20 mouse cellular contexts compared by ENCODE assay signal in genomic region chr15:62150296-62150695, GRCm38 (mm10).
DNase-seq lines count a peak whose midpoint lies in the region; ATAC-seq and TF ChIP-seq lines count a peak whose summit lies in the region.
"Had no signal": no experiment of that assay in that cellular context is flagged by ENCODE, and none has a peak within 500 bp of the region (broad histone marks: within the 10 kb centered on the region; RNA-seq: fewer than 3 reads in every experiment).

No protein-coding gene starts in this region.

- H3K79me2 ChIP-seq in MEL (ENCODE audit: control insufficient read depth, insufficient read depth, low read length, poor library complexity): peaks cover 67% of the 10 kb centered on the region

- H3K4me3 ChIP-seq in hindbrain, embryonic 16.5 days (ENCODE audit: low read length): no peak overlapping the region
- no peak overlapping the region for H3K4me3 ChIP-seq in hindbrain, embryonic 12.5 days
- no peak overlapping the region for H3K4me3 ChIP-seq in liver, embryonic 11.5 days (ENCODE audit: low read depth, low read length)
- H3K4me3 ChIP-seq in liver, postnatal 0 days (ENCODE audit: low read depth, low read length): no peak overlapping the region
- no peak overlapping the region for H3K4me3 ChIP-seq in MEL (ENCODE audit: control insufficient read depth in 1 of 2, insufficient read depth in 1 of 2, low read depth in 2 of 2, low read length in 2 of 2)
- H3K4me3 ChIP-seq in liver, embryonic 13.5 days (replicated peaks): no peak overlapping the region
- H3K4me3 ChIP-seq: embryonic facial prominence, embryonic 15.5 days; erythroblast, embryonic 14.5 days; forebrain, embryonic 10.5 days; gastrocnemius, adult 2 months; heart, embryonic 13.5 days; hindbrain, embryonic 13.5 days had no signal

- H3K4me1 ChIP-seq in hindbrain, embryonic 16.5 days (ENCODE audit: control insufficient read depth, insufficient read depth, low read depth, low read length): no peaks in the 10 kb centered on the region; the same call in 1 of the 2 replicates
- peaks cover 7% of the 10 kb centered on the region for H3K4me1 ChIP-seq in hindbrain, embryonic 12.5 days
- H3K4me1 ChIP-seq in liver, embryonic 11.5 days (replicated peaks; ENCODE audit: control insufficient read depth, insufficient read depth, low read length): peaks cover 63% of the 10 kb centered on the region
- peaks cover 30% of the 10 kb centered on the region for H3K4me1 ChIP-seq in liver, postnatal 0 days (ENCODE audit: insufficient read depth)
- peaks cover 33 to 76% of the 10 kb centered on the region in 2 experiments for H3K4me1 ChIP-seq in MEL (ENCODE audit: control insufficient read depth in 1 of 2, insufficient read depth in 2 of 2, low read length in 2 of 2)
- H3K4me1 ChIP-seq in liver, embryonic 13.5 days (replicated peaks): peaks cover 92% of the 10 kb centered on the region

- DNase-seq in liver, embryonic 11.5 days (ENCODE audit: low spot score): no peak
- DNase-seq in liver, postnatal 0 days: no peak
- DNase-seq in MEL (ENCODE audit: low read depth, low spot score): no peak
- no peak for DNase-seq in liver, embryonic 13.5 days
- no peak for DNase-seq in ovary, postnatal 14 days (ENCODE audit: low spot score)
- DNase-seq: adrenal gland, adult 8-10 months; cerebellum, adult 8-10 months; embryo, embryonic 11 days; gastrocnemius, adult 2 months; gastrocnemius, postnatal 25 days; heart, postnatal 36 days had no signal

- no peak for TF ChIP-seq RAD21 in MEL (IDR thresholded peaks at IDR 0.05; ENCODE audit: low read depth, low read length)

- H3K36me3 ChIP-seq in hindbrain, embryonic 16.5 days (ENCODE audit: control insufficient read depth, insufficient read depth, low read length): no peaks in the 10 kb centered on the region
- H3K36me3 ChIP-seq in hindbrain, embryonic 12.5 days: no peaks in the 10 kb centered on the region
- no peaks in the 10 kb centered on the region for H3K36me3 ChIP-seq in liver, embryonic 11.5 days (ENCODE audit: control insufficient read depth, insufficient read depth, low read length)
- no peaks in the 10 kb centered on the region for H3K36me3 ChIP-seq in liver, postnatal 0 days (replicated peaks; ENCODE audit: insufficient read depth, low read length)
- H3K36me3 ChIP-seq in MEL (ENCODE audit: control insufficient read depth in 1 of 2, insufficient read depth in 2 of 2, low read length in 2 of 2): peaks cover 2 to 77% of the 10 kb centered on the region in 2 experiments; a peak in 2 of 4 replicates
- no peaks in the 10 kb centered on the region for H3K36me3 ChIP-seq in liver, embryonic 13.5 days
- H3K36me3 ChIP-seq: embryonic facial prominence, embryonic 15.5 days; forebrain, embryonic 10.5 days; heart, embryonic 13.5 days; hindbrain, embryonic 13.5 days had no signal

- no peak overlapping the region for H3K27ac ChIP-seq in hindbrain, embryonic 16.5 days (ENCODE audit: low read depth, low read length)
- H3K27ac ChIP-seq in hindbrain, embryonic 12.5 days: no peak overlapping the region
- 0 out of 2 replicates have a peak overlapping the region, but pooled peaks have one; percentile 33 for H3K27ac ChIP-seq in liver, embryonic 11.5 days (ENCODE audit: low read depth, low read length)
- H3K27ac ChIP-seq in liver, postnatal 0 days (ENCODE audit: low read depth): no peak overlapping the region
- H3K27ac ChIP-seq in MEL (ENCODE audit: control insufficient read depth, low read depth, low read length): peak overlapping the region; percentile 77
- H3K27ac ChIP-seq in liver, embryonic 13.5 days: peak overlapping the region; percentile 86
- H3K27ac ChIP-seq: embryonic facial prominence, embryonic 15.5 days; forebrain, embryonic 10.5 days; gastrocnemius, adult 2 months; heart, embryonic 13.5 days; hindbrain, embryonic 13.5 days had no signal

- no peak for TF ChIP-seq POLR2A in MEL (IDR thresholded peaks at IDR 0.05; ENCODE audit: control insufficient read depth in 1 of 2, insufficient read depth in 1 of 2, low read depth in 1 of 2, low read length in 2 of 2, poor library complexity in 1 of 2)

- ATAC-seq in hindbrain, embryonic 16.5 days: 0 out of 2 replicates have a peak, but pooled peaks have one; percentile 28
- ATAC-seq in hindbrain, embryonic 12.5 days (ENCODE audit: low FRiP score): no peak
- no peak for ATAC-seq in liver, embryonic 11.5 days (replicated peaks; ENCODE audit: low FRiP score)
- ATAC-seq in liver, postnatal 0 days: no peak
- ATAC-seq in liver, embryonic 13.5 days (ENCODE audit: low read depth): no peak
- ATAC-seq: forebrain, embryonic 14.5 days had no signal

- TF ChIP-seq EP300 in liver, postnatal 0 days (IDR thresholded peaks at IDR 0.05; ENCODE audit: low read depth): no peak
- TF ChIP-seq EP300 in MEL (IDR thresholded peaks at IDR 0.05; ENCODE audit: low read depth in 1 of 2, low read length in 2 of 2): no peak

- WGBS in hindbrain, embryonic 16.5 days: 61% methylated on average over 4 of the region's 4 CpGs
- whole genome bisulfite sequencing in hindbrain, embryonic 12.5 days: 87% methylated on average over 4 of the region's 4 CpGs
- 89% methylated on average over 4 of the region's 4 CpGs for WGBS in liver, embryonic 11.5 days
- 78% methylated on average over 4 of the region's 4 CpGs for WGBS in liver, postnatal 0 days (ENCODE audit: insufficient replicate concordance)
- 91% methylated on average over 4 of the region's 4 CpGs for WGBS in liver, embryonic 13.5 days (ENCODE audit: insufficient replicate concordance)

- H3K4me2 ChIP-seq in hindbrain, embryonic 16.5 days (ENCODE audit: low read length): no peak overlapping the region
- no peak overlapping the region for H3K4me2 ChIP-seq in hindbrain, embryonic 12.5 days (replicated peaks)
- H3K4me2 ChIP-seq in liver, embryonic 11.5 days: no peak overlapping the region
- H3K4me2 ChIP-seq in liver, postnatal 0 days (ENCODE audit: low read depth, low read length): no peak overlapping the region
- no peak overlapping the region for H3K4me2 ChIP-seq in liver, embryonic 13.5 days
- H3K4me2 ChIP-seq: embryonic facial prominence, embryonic 15.5 days; heart, embryonic 13.5 days; hindbrain, embryonic 13.5 days had no signal

- H3K27me3 ChIP-seq in hindbrain, embryonic 16.5 days (replicated peaks; ENCODE audit: control insufficient read depth, insufficient read depth, low read length): no peaks in the 10 kb centered on the region
- H3K27me3 ChIP-seq in hindbrain, embryonic 12.5 days: no peaks in the 10 kb centered on the region
- H3K27me3 ChIP-seq in liver, embryonic 11.5 days (replicated peaks; ENCODE audit: control insufficient read depth, insufficient read depth, low read length): no peaks in the 10 kb centered on the region
- H3K27me3 ChIP-seq in liver, postnatal 0 days (ENCODE audit: insufficient read depth, low read length): no peaks in the 10 kb centered on the region
- no peaks in the 10 kb centered on the region for H3K27me3 ChIP-seq in MEL (ENCODE audit: control insufficient read depth in 1 of 2, insufficient read depth in 2 of 2, low read length in 2 of 2)
- no peaks in the 10 kb centered on the region for H3K27me3 ChIP-seq in liver, embryonic 13.5 days
- H3K27me3 ChIP-seq: CH12.LX; embryonic facial prominence, embryonic 15.5 days; heart, embryonic 13.5 days; hindbrain, embryonic 13.5 days had no signal

- TF ChIP-seq CTCF in liver, postnatal 0 days (IDR thresholded peaks at IDR 0.05; ENCODE audit: low read depth): no peak
- TF ChIP-seq CTCF in MEL (IDR thresholded peaks at IDR 0.05 in 2 of 3, conservative IDR thresholded peaks at IDR 0.05 in 1 of 3; ENCODE audit: control insufficient read depth in 1 of 3, insufficient read depth in 1 of 3, low read depth in 2 of 3, low read length in 3 of 3, poor library complexity in 1 of 3, severe bottlenecking in 1 of 3): no peak

- no peaks in the 10 kb centered on the region for H3K9me3 ChIP-seq in hindbrain, embryonic 16.5 days (ENCODE audit: control insufficient read depth, low read length)
- H3K9me3 ChIP-seq in hindbrain, embryonic 12.5 days (replicated peaks): no peaks in the 10 kb centered on the region
- H3K9me3 ChIP-seq in liver, embryonic 11.5 days (ENCODE audit: control insufficient read depth, low read length): no peaks in the 10 kb centered on the region
- H3K9me3 ChIP-seq in liver, postnatal 0 days (ENCODE audit: low read length): no peaks in the 10 kb centered on the region
- no peaks in the 10 kb centered on the region for H3K9me3 ChIP-seq in MEL (replicated peaks; ENCODE audit: insufficient read depth, low read length)
- no peaks in the 10 kb centered on the region for H3K9me3 ChIP-seq in liver, embryonic 13.5 days (replicated peaks)
- H3K9me3 ChIP-seq: embryonic facial prominence, embryonic 15.5 days; forebrain, embryonic 10.5 days; heart, embryonic 13.5 days; hindbrain, embryonic 13.5 days had no signal

- no peak overlapping the region for H3K9ac ChIP-seq in hindbrain, embryonic 16.5 days (ENCODE audit: low read depth, low read length)
- no peak overlapping the region for H3K9ac ChIP-seq in hindbrain, embryonic 12.5 days
- no peak overlapping the region for H3K9ac ChIP-seq in liver, embryonic 11.5 days (ENCODE audit: low read depth, low read length)
- H3K9ac ChIP-seq in liver, postnatal 0 days (replicated peaks): no peak overlapping the region
- H3K9ac ChIP-seq in MEL (ENCODE audit: control insufficient read depth, low read depth, low read length, poor library complexity, severe bottlenecking): no peak overlapping the region
- H3K9ac ChIP-seq in liver, embryonic 13.5 days: no peak overlapping the region
- H3K9ac ChIP-seq: embryonic facial prominence, embryonic 15.5 days; heart, embryonic 13.5 days; hindbrain, embryonic 13.5 days had no signal

TF ChIP-seq in MEL, 35 proteins besides CTCF, POLR2A, EP300 and RAD21:
- TF ChIP-seq SMC3 (IDR thresholded peaks at IDR 0.05; ENCODE audit: low read depth, low read length): no peak
- TF ChIP-seq SIN3A (IDR thresholded peaks at IDR 0.05; ENCODE audit: low read length): no peak
- TF ChIP-seq USF1 (IDR thresholded peaks at IDR 0.05; ENCODE audit: low read depth, low read length): no peak
- TF ChIP-seq MAFK (IDR thresholded peaks at IDR 0.05; ENCODE audit: borderline replicate concordance, low read depth, low read length): no peak
- no peak for TF ChIP-seq HCFC1 (IDR thresholded peaks at IDR 0.05; ENCODE audit: low read depth, low read length)
- TF ChIP-seq BHLHE40 (IDR thresholded peaks at IDR 0.05; ENCODE audit: borderline replicate concordance, low read depth, low read length): no peak
- no peak for TF ChIP-seq MYC (IDR thresholded peaks at IDR 0.05; ENCODE audit: low read depth, low read length)

Comparison
In these comparisons a context has a peak if more than half of its experiments do, and no peak if none do; other contexts are left out.
1. H3K27ac ChIP-seq: peak in liver, embryonic 11.5 days (single experiment), MEL (single experiment) and liver, embryonic 13.5 days (single experiment); none in hindbrain, embryonic 16.5 days (single experiment), hindbrain, embryonic 12.5 days (single experiment) and liver, postnatal 0 days (single experiment).